Mouse (Mus musculus) cortical plate, adult 2 months (tissue): ENCODE data around the gene Mgat5.

Experiments
- CTCF ChIP-seq: fragments of 200-500 bp; IDR thresholded peaks from 2 replicates; pipeline ENCODE4 v1.5.1; 2011; ENCODE audit warnings: mild to moderate bottlenecking, control low read depth, low read length; ENCODE audit not compliant: insufficient read depth; ENCODE audit errors: extremely low read depth
- POLR2A ChIP-seq: fragments of 200-500 bp; IDR thresholded peaks from 2 replicates; pipeline ENCODE4 v1.6.1; 2011; ENCODE audit warnings: mild to moderate bottlenecking, low read length, control low read depth; ENCODE audit not compliant: insufficient read depth; ENCODE audit errors: extremely low read depth

DNA sequence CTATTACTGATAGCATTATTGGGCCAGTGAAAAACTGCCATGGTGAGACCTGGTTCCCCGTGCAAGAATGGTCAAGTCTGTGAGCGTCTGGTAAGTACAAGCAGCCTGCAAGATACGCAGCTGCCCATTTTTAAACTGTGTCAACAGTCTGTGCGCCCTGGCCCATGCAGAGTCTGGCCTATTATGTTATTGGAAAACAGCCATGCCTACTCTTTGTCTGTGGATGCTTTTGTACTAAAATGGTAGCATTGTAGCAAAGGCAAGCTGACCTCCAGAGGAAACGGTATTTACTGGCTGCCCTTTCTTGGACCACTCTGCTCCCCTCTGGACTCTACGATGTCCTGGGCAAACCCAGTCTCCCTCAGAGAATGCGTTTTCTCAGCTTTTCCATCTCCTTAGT, 209.7 kb downstream of the Mgat5 start:
- TF ChIP-seq CTCF = no peak
- no peak for TF ChIP-seq POLR2A
